Mouse (Mus musculus): Measurements from ENCODE around the gene Sox5.

Gene Sox5

GRCm38 (mm10) chr6:144772175-144772918, 9.4 kb downstream of the Sox5 start:
- DNase-seq, result no peak

- no peak for DNase-seq
Measured at GRCm38 (mm10) chr6:144769060-144769459, 12.7 kb downstream of the Sox5 start.

- no peak for DNase-seq
Measured at GRCm38 (mm10) chr6:144761902-144762301, 19.9 kb downstream of the Sox5 start.

GRCm38 (mm10) chr6:144759193-144759592, 22.6 kb downstream of the Sox5 start:
- DNase-seq, result no peak

- no peak for DNase-seq
Measured at GRCm38 (mm10) chr6:144757414-144757813, 24.4 kb downstream of the Sox5 start.

- DNase-seq, result no peak
Measured at GRCm38 (mm10) chr6:144756444-144756843, 25.3 kb downstream of the Sox5 start.

GRCm38 (mm10) chr6:144755304-144755703, 26.5 kb downstream of the Sox5 start:
- DNase-seq, result no peak

GRCm38 (mm10) chr6:144754366-144754765, 27.4 kb downstream of the Sox5 start:
- no peak for DNase-seq

- no peak for DNase-seq
Measured at GRCm38 (mm10) chr6:144753963-144754296, 27.8 kb downstream of the Sox5 start.

- no peak for DNase-seq
Measured at GRCm38 (mm10) chr6:144753225-144753962, 28.4 kb downstream of the Sox5 start.

GRCm38 (mm10) chr6:144751581-144751980, 30.2 kb downstream of the Sox5 start:
- no peak for DNase-seq

- DNase-seq, result no peak
Measured at GRCm38 (mm10) chr6:144750197-144750596, 31.6 kb downstream of the Sox5 start.

GRCm38 (mm10) chr6:144746436-144746835, 35.3 kb downstream of the Sox5 start:
- DNase-seq, result no peak

GRCm38 (mm10) chr6:144742559-144742958, 39.2 kb downstream of the Sox5 start:
- DNase-seq, result no peak

GRCm38 (mm10) chr6:144741080-144741655, 40.6 kb downstream of the Sox5 start:
- no peak for DNase-seq

GRCm38 (mm10) chr6:144740343-144740742, 41.4 kb downstream of the Sox5 start:
- DNase-seq, result no peak

- no peak for DNase-seq
Measured at GRCm38 (mm10) chr6:144739753-144740152, 42.0 kb downstream of the Sox5 start.

- DNase-seq, result no peak
Measured at GRCm38 (mm10) chr6:144737786-144738185, 44.0 kb downstream of the Sox5 start.

- DNase-seq, result no peak
Measured at GRCm38 (mm10) chr6:144731251-144731970, 50.4 kb downstream of the Sox5 start.

GRCm38 (mm10) chr6:144723530-144724144, 58.1 kb downstream of the Sox5 start:
- DNase-seq, result no peak

GRCm38 (mm10) chr6:144723024-144723423, 58.8 kb downstream of the Sox5 start:
- DNase-seq, result no peak

- DNase-seq, result no peak
Measured at GRCm38 (mm10) chr6:144720846-144721245, 60.9 kb downstream of the Sox5 start.

- DNase-seq, result no peak
Measured at GRCm38 (mm10) chr6:144716376-144716775, 65.4 kb downstream of the Sox5 start.
